Mouse (Mus musculus): ENCODE measurements at regions not wholly inside any gene's neighbourhood (a gene's known extent, or its start where the extent isn't known, plus 50 kb on each side); places are given as distances from the start of the nearest gene placed in this dataset.

DNA sequence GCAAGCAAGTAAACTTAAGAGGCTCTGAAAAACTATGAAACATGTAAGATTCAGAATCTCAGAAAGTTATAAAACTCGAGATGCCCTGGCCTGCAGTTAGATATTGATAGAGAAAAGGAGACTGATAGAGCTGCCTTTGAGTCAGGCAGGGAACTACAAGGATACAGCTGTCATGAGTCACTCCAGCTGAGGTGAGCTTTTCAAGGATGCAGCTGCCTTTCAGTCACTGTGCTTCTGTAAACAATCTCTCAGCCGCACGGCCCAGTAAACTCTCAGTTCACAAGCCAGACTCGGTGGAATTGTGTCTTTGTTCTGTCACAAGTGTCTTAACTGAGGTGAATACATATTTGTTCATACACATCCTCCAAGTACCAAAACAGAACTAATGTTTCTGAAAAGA lies 334.9 kb upstream of the Rsrc1 start:
- no peaks in the 10 kb centered on the region for H3K9me3 ChIP-seq (ENCODE audit: low read length)
- H3K36me3 ChIP-seq (ENCODE audit: insufficient read depth, low read length) = no peaks in the 10 kb centered on the region
- no peaks in the 10 kb centered on the region for H3K27me3 ChIP-seq (ENCODE audit: insufficient read depth, low read length)
- H3K27ac ChIP-seq (ENCODE audit: low read length) = no peak overlapping the region
- no peak overlapping the region for H3K4me2 ChIP-seq (replicated peaks; ENCODE audit: low read depth, low read length)
- 34% methylated on average over 4 of the region's 4 CpGs for WGBS
- no peak overlapping the region for H3K4me3 ChIP-seq (ENCODE audit: low read length)
- H3K4me1 ChIP-seq (ENCODE audit: insufficient read depth, low read length) = no peaks in the 10 kb centered on the region
- no peak for ATAC-seq (ENCODE audit: low FRiP score, low TSS enrichment)
- H3K9ac ChIP-seq (replicated peaks; ENCODE audit: low read length) = no peak overlapping the region

DNA sequence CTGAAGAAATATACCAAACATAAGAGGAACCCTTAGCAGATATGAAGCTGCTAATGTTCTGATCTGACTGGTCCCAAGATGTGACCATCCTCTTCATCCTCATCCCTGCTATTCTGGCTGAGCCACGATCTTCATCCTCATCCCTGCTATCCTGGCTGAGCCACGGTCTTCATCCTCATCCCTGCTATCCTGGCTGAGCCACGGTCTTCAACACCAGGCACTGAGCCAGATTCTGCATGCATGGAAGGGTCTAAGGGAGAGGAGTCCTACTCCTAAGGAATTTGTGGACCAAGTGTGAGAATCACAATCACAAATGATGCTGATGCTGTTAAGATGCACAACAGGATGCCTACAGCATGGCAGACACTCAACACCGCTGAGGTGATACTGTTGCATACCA lies 331.9 kb upstream of the Rsrc1 start:
- no peak overlapping the region for H3K4me3 ChIP-seq (ENCODE audit: low read length)
- H3K9ac ChIP-seq (replicated peaks; ENCODE audit: low read length) = no peak overlapping the region
- WGBS = 85% methylated on average over 4 of the region's 4 CpGs
- no peak overlapping the region for H3K27ac ChIP-seq (ENCODE audit: low read length)
- H3K9me3 ChIP-seq (ENCODE audit: low read length) = no peaks in the 10 kb centered on the region
- H3K4me1 ChIP-seq (ENCODE audit: insufficient read depth, low read length) = no peaks in the 10 kb centered on the region
- no peaks in the 10 kb centered on the region for H3K36me3 ChIP-seq (ENCODE audit: insufficient read depth, low read length)
- no peak for ATAC-seq (ENCODE audit: low FRiP score, low TSS enrichment)
- no peaks in the 10 kb centered on the region for H3K27me3 ChIP-seq (ENCODE audit: insufficient read depth, low read length)
- H3K4me2 ChIP-seq (replicated peaks; ENCODE audit: low read depth, low read length) = no peak overlapping the region

DNA sequence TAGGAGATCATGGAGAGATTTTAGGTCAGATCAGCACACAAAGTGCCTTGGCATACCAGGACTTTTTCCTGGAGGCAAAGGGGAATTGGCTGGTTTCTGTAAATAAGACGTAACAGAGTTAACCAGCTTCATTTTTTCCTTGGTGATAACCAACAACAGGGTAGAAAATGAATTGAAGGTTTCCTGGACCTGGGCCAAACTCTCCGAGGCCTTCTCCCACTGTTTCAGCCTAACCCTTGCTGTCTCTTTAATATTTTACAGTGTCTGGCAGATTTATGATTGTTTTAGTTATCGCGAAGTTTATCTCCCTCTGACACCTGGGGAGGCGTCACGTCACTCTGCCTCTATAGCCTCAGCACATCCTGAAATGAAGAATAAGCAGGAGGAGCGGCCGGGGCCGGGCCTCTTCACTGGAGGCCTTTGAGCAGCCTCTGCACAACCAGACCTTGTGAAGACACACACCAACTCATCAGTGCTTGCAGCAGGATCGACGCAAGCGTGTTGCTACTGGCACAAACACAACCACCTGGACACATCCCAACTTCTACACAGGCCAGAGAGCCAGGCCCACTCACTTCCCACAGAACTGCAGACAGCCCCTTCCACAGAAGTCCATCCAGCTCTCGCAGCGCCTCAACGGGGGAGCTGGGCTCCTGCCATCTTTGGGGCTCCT lies 331.0 kb upstream of the Rsrc1 start:
- H3K36me3 ChIP-seq (ENCODE audit: insufficient read depth, low read length) = no peaks in the 10 kb centered on the region
- H3K9me3 ChIP-seq (ENCODE audit: low read length) = no peaks in the 10 kb centered on the region
- no peak overlapping the region for H3K27ac ChIP-seq (ENCODE audit: low read length)
- ATAC-seq (ENCODE audit: low FRiP score, low TSS enrichment) = 0 out of 2 replicates have a peak, but pooled peaks have one; percentile 46
- no peak overlapping the region for H3K4me2 ChIP-seq (replicated peaks; ENCODE audit: low read depth, low read length)
- H3K9ac ChIP-seq (replicated peaks; ENCODE audit: low read length) = no peak overlapping the region
- WGBS = 45% methylated on average over 15 of the region's 15 CpGs
- H3K4me3 ChIP-seq (ENCODE audit: low read length) = no peak overlapping the region
- H3K27me3 ChIP-seq (ENCODE audit: insufficient read depth, low read length) = no peaks in the 10 kb centered on the region
- H3K4me1 ChIP-seq (ENCODE audit: insufficient read depth, low read length) = no peaks in the 10 kb centered on the region

DNA sequence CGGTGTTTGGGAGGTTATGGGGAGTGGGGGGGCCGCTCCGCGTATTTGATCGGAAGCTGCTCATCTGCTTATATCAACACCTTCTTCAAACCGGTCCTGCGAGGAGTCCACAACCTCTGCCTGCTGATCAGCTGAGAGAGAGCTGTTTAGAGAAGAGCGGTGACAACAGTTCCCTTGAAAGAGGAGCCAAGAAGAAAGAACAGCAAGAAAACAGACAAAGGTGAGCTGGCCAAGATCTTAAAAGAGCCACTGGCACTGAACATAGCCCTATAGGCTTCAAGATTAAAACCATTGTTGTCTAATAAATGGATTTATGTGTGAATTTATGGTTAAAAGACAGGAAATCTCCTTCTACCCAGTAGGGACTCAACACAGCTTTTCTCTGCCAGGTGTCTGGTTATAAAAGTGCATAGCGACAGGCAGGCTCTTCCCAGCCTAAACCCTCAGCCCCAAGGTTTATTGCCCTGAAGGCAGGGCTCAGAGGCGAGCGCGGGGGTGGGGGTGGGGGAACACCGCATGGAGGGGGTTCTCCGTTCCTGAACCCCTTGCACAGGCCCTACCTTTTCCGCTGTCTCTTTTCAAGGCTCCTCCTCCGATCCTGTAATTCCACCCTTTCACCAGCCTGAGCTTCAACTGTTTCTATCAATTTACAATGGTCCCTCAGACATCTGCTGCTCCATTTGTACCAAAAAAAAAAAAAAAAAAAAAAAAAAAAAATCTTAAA lies 330.3 kb upstream of the Rsrc1 start:
- no peak overlapping the region; the same call in 1 of the 2 replicates for H3K4me2 ChIP-seq (replicated peaks; ENCODE audit: low read depth, low read length)
- ATAC-seq (ENCODE audit: low FRiP score, low TSS enrichment) = peak; percentile 35; the same call in 1 of the 2 replicates
- no peaks in the 10 kb centered on the region for H3K36me3 ChIP-seq (ENCODE audit: insufficient read depth, low read length)
- H3K4me1 ChIP-seq (ENCODE audit: insufficient read depth, low read length) = no peaks in the 10 kb centered on the region
- no peak overlapping the region for H3K4me3 ChIP-seq (ENCODE audit: low read length)
- H3K9ac ChIP-seq (replicated peaks; ENCODE audit: low read length) = no peak overlapping the region
- no peak overlapping the region for H3K27ac ChIP-seq (ENCODE audit: low read length)
- no peaks in the 10 kb centered on the region for H3K27me3 ChIP-seq (ENCODE audit: insufficient read depth, low read length)
- WGBS = 43% methylated on average over 16 of the region's 16 CpGs
- no peaks in the 10 kb centered on the region for H3K9me3 ChIP-seq (ENCODE audit: low read length)

DNA sequence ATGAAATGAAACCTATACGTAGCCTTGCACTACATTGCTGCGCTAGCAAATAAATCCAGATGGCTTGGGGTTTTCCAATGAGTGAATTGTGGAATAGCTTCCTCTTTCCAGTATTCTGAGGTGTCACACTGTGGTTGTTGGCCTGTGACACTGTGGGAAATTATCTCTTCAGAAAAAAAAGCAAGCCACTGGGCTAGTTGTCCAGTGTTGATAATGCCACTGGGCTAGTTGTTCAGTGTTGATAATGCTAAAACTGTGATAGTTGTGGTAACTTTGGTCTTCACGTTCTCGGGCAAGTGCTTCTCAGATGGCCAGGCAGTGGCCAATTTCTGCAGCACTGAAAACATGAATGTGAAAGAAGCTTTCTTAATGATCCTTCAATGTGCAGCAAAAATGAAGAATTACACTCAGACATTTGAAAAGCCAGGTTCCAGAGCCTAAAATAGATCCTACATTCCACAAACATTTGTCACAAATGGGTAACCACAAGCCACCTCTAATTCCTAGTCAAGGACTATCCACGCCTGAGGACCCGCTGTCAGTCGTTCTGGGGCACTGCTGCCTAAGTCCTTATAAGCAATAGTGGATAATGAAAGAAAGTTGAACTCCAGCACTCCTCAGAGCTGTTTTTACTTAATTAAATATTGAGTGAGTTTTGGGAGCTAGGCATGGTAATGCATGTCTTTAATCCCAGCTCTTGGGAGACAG lies 328.9 kb upstream of the Rsrc1 start:
- 87% methylated on average over 7 of the region's 7 CpGs for WGBS
- no peaks in the 10 kb centered on the region for H3K9me3 ChIP-seq (ENCODE audit: low read length)
- no peak for ATAC-seq (ENCODE audit: low FRiP score, low TSS enrichment)
- no peak overlapping the region for H3K27ac ChIP-seq (ENCODE audit: low read length)
- no peaks in the 10 kb centered on the region for H3K4me1 ChIP-seq (ENCODE audit: insufficient read depth, low read length)
- H3K4me3 ChIP-seq (ENCODE audit: low read length) = no peak overlapping the region
- no peak overlapping the region for H3K9ac ChIP-seq (replicated peaks; ENCODE audit: low read length)
- no peaks in the 10 kb centered on the region for H3K36me3 ChIP-seq (ENCODE audit: insufficient read depth, low read length)
- H3K27me3 ChIP-seq (ENCODE audit: insufficient read depth, low read length) = no peaks in the 10 kb centered on the region
- H3K4me2 ChIP-seq (replicated peaks; ENCODE audit: low read depth, low read length) = no peak overlapping the region

DNA sequence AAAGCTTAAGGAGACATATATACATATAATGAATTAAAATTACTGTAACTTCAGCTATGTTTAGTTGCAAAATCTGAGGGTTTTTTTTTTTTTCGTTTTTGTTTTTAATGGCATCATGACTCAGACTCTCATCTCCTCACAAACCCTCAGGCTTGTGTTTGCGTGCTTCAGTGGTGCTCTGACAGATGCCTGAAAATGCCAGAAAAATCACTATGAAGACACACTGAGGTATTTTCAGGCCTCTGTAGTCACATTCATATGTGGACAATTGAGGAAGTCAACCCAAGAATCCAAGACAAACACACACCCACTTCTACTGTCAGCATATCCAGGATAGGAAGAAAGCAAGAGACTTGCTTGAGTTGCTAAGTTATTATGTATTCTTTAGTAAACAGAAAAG lies 327.2 kb upstream of the Rsrc1 start:
- no peak overlapping the region for H3K4me2 ChIP-seq (replicated peaks; ENCODE audit: low read depth, low read length)
- no peak for ATAC-seq (ENCODE audit: low FRiP score, low TSS enrichment)
- no peak overlapping the region for H3K27ac ChIP-seq (ENCODE audit: low read length)
- no peak overlapping the region for H3K9ac ChIP-seq (replicated peaks; ENCODE audit: low read length)
- H3K36me3 ChIP-seq (ENCODE audit: insufficient read depth, low read length) = no peaks in the 10 kb centered on the region
- H3K4me3 ChIP-seq (ENCODE audit: low read length) = no peak overlapping the region
- no peaks in the 10 kb centered on the region for H3K9me3 ChIP-seq (ENCODE audit: low read length)
- no peaks in the 10 kb centered on the region for H3K27me3 ChIP-seq (ENCODE audit: insufficient read depth, low read length)
- H3K4me1 ChIP-seq (ENCODE audit: insufficient read depth, low read length) = no peaks in the 10 kb centered on the region
- WGBS = 80% methylated on average over 2 of the region's 2 CpGs

DNA sequence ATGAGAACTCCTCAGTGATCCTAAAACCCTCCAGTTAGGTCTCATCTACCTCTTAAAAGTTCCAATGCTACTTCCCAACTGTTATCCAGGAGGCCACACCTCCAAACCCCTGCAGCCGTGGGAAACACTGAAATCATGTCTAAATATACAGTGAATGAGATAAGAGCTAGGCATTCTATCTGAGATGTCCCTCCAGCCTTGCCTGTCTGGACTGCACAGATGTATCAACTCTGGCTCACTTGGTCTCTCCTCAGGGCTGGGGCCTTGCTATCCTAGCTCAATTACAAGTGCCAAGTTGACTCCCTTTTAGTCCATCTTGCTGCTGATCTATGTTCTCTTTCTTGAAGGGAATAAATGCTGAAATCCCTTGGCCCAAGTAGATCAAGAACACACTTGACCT lies 326.3 kb upstream of the Rsrc1 start:
- H3K36me3 ChIP-seq (ENCODE audit: insufficient read depth, low read length) = no peaks in the 10 kb centered on the region
- H3K27me3 ChIP-seq (ENCODE audit: insufficient read depth, low read length) = no peaks in the 10 kb centered on the region
- H3K4me3 ChIP-seq (ENCODE audit: low read length) = no peak overlapping the region
- H3K9me3 ChIP-seq (ENCODE audit: low read length) = no peaks in the 10 kb centered on the region
- no peak for ATAC-seq (ENCODE audit: low FRiP score, low TSS enrichment)
- H3K4me1 ChIP-seq (ENCODE audit: insufficient read depth, low read length) = no peaks in the 10 kb centered on the region
- H3K4me2 ChIP-seq (replicated peaks; ENCODE audit: low read depth, low read length) = no peak overlapping the region
- WGBS = 59% methylated on average over 1 of the region's 1 CpGs
- no peak overlapping the region for H3K9ac ChIP-seq (replicated peaks; ENCODE audit: low read length)
- H3K27ac ChIP-seq (ENCODE audit: low read length) = no peak overlapping the region

DNA sequence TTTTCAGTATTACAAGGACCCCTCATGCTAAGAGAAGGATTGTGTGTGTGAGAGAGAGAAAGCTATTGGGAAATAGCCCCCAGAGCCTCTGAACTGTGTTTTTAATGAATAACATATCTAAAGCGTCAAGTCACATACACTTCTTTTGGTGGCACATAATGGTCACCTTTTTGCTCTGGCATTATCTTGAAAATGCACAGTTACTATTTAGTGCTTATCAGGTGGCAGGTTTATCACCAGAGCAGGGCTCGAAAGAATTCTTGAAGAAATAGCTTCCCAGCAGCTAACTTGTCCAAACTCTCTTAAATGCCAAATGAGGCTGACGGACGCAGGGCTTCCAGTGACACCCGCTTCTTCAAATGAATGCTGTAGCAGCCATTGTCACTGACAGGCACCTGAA lies 324.7 kb upstream of the Rsrc1 start:
- Histone ChIP-seq H3K4me2 (replicated peaks; ENCODE audit: low read depth, low read length) (no peak overlapping the region), H3K27ac (ENCODE audit: low read length) (no peak overlapping the region), H3K27me3 (ENCODE audit: insufficient read depth, low read length) (no peaks in the 10 kb centered on the region), H3K4me1 (ENCODE audit: insufficient read depth, low read length) (no peaks in the 10 kb centered on the region), H3K36me3 (ENCODE audit: insufficient read depth, low read length) (no peaks in the 10 kb centered on the region), H3K4me3 (ENCODE audit: low read length) (no peak overlapping the region), H3K9me3 (ENCODE audit: low read length) (no peaks in the 10 kb centered on the region), H3K9ac (replicated peaks; ENCODE audit: low read length) (no peak overlapping the region)
- ATAC-seq (ENCODE audit: low FRiP score, low TSS enrichment) = no peak
- 78% methylated on average over 5 of the region's 5 CpGs for WGBS

- no peaks in the 10 kb centered on the region for H3K4me1 ChIP-seq (ENCODE audit: insufficient read depth, low read length)
- no peak overlapping the region for H3K9ac ChIP-seq (replicated peaks; ENCODE audit: low read length)
- H3K9me3 ChIP-seq (ENCODE audit: low read length) = no peaks in the 10 kb centered on the region
- ATAC-seq (ENCODE audit: low FRiP score, low TSS enrichment) = no peak
- H3K4me3 ChIP-seq (ENCODE audit: low read length) = no peak overlapping the region
- H3K4me2 ChIP-seq (replicated peaks; ENCODE audit: low read depth, low read length) = no peak overlapping the region
- WGBS = 40% methylated on average over 5 of the region's 5 CpGs
- H3K27me3 ChIP-seq (ENCODE audit: insufficient read depth, low read length) = no peaks in the 10 kb centered on the region
- H3K36me3 ChIP-seq (ENCODE audit: insufficient read depth, low read length) = no peaks in the 10 kb centered on the region
- no peak overlapping the region for H3K27ac ChIP-seq (ENCODE audit: low read length)
Observed at GRCm38 (mm10) chr3:66660555-66660954, 320.6 kb upstream of the Rsrc1 start.
